Comparison of ENCODE assay signal across 26 mouse cellular contexts in the genomic region with DNA sequence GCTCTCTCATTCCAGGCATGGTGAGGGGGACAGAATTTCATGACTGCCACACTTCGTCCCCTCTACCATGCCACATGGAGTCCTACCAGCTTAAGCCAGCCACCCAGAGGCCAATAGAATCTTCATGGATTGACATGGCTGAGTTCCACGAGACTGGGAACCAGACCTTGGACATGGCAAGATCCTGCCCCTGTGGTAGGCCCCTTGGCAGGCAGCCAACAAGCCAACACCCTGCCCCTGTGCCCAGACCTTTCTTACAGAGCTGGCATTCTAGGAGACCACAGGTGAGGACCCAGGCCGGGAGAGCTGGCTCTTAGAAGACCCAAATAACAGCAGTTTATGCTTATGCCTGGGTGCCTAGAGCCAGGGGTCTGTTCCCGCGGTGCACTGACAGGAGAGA. TPM values are rescaled to one million over a fixed set of nuclear protein-coding genes. Genes with fewer than 3 reads are reported as not detected.
A peak's percentile ranks its signal among the peaks of the same experiment; 100 is the strongest.
DNase-seq lines count a peak whose midpoint lies in the region; ATAC-seq and TF ChIP-seq lines count a peak whose summit lies in the region.
"Had no signal": no experiment of that assay in that cellular context is flagged by ENCODE, and none has a peak within 500 bp of the region (broad histone marks: within the 10 kb centered on the region; RNA-seq: fewer than 3 reads in every experiment).

No protein-coding gene starts in this region.

- intact Hi-C loops in gastrocnemius, postnatal 14 days (cut with DNase I; ENCODE audit: low total_unique reads): no loop called here

- H3K4me3 ChIP-seq in intestine, embryonic 16.5 days (ENCODE audit: low read length): no peak overlapping the region
- no peak overlapping the region for H3K4me3 ChIP-seq in kidney, postnatal 0 days (replicated peaks; ENCODE audit: low read depth, low read length)
- H3K4me3 ChIP-seq in stomach, embryonic 14.5 days (ENCODE audit: low read depth, low read length): no peak overlapping the region
- H3K4me3 ChIP-seq in midbrain, embryonic 15.5 days: no peak overlapping the region
- H3K4me3 ChIP-seq: forebrain, embryonic 13.5 days; heart, adult 2 months; limb, embryonic 12.5 days; liver, embryonic 15.5 days; midbrain, embryonic 12.5 days; neural tube, embryonic 13.5 days had no signal

- TF ChIP-seq CTCF in kidney, postnatal 0 days (IDR thresholded peaks at IDR 0.05; ENCODE audit: low read depth): no peak

- no peaks in the 10 kb centered on the region for H3K9me3 ChIP-seq in intestine, embryonic 16.5 days (ENCODE audit: control insufficient read depth, low read length)
- H3K9me3 ChIP-seq in kidney, postnatal 0 days (replicated peaks; ENCODE audit: low read length): no peaks in the 10 kb centered on the region
- H3K9me3 ChIP-seq in stomach, embryonic 14.5 days (ENCODE audit: control insufficient read depth, low read depth, low read length): no peaks in the 10 kb centered on the region
- no peaks in the 10 kb centered on the region for H3K9me3 ChIP-seq in midbrain, embryonic 15.5 days
- H3K9me3 ChIP-seq: forebrain, embryonic 13.5 days; limb, embryonic 12.5 days; liver, embryonic 15.5 days; midbrain, embryonic 12.5 days; neural tube, embryonic 13.5 days had no signal

- peak overlapping the region; percentile 88 for H3K27ac ChIP-seq in intestine, embryonic 16.5 days (ENCODE audit: low read length)
- 0 out of 2 replicates have a peak overlapping the region, but pooled peaks have one; percentile 51 for H3K27ac ChIP-seq in kidney, postnatal 0 days
- peak overlapping the region; percentile 61; the same call in 1 of the 2 replicates for H3K27ac ChIP-seq in stomach, embryonic 14.5 days (ENCODE audit: low read length)
- H3K27ac ChIP-seq in midbrain, embryonic 15.5 days: no peak overlapping the region
- H3K27ac ChIP-seq: forebrain, embryonic 13.5 days; heart, adult 2 months; limb, embryonic 12.5 days; liver, embryonic 15.5 days; midbrain, embryonic 12.5 days; neural tube, embryonic 13.5 days had no signal

- H3K4me1 ChIP-seq in intestine, embryonic 16.5 days (ENCODE audit: control insufficient read depth, insufficient read depth, low read length): peaks cover 9% of the 10 kb centered on the region; the same call in 1 of the 2 replicates
- peaks cover 6% of the 10 kb centered on the region; the same call in 1 of the 2 replicates for H3K4me1 ChIP-seq in kidney, postnatal 0 days (replicated peaks; ENCODE audit: insufficient read depth, low read length)
- H3K4me1 ChIP-seq in stomach, embryonic 14.5 days (ENCODE audit: control insufficient read depth, insufficient read depth, low read length): peaks cover 4% of the 10 kb centered on the region; the same call in 1 of the 2 replicates
- no peaks in the 10 kb centered on the region for H3K4me1 ChIP-seq in midbrain, embryonic 15.5 days
- H3K4me1 ChIP-seq: forebrain, embryonic 13.5 days; limb, embryonic 12.5 days; midbrain, embryonic 12.5 days; neural tube, embryonic 13.5 days had no signal

- 48% methylated on average over 5 of the region's 5 CpGs for WGBS in intestine, embryonic 16.5 days
- WGBS in kidney, postnatal 0 days: 59% methylated on average over 5 of the region's 5 CpGs
- WGBS in stomach, embryonic 14.5 days: 51% methylated on average over 5 of the region's 5 CpGs
- 70% methylated on average over 5 of the region's 5 CpGs for WGBS in midbrain, embryonic 15.5 days

- peak overlapping the region; percentile 32; the same call in 1 of the 2 replicates for H3K4me2 ChIP-seq in intestine, embryonic 16.5 days (ENCODE audit: low read depth, low read length)
- no peak overlapping the region for H3K4me2 ChIP-seq in kidney, postnatal 0 days (ENCODE audit: low read length)
- no peak overlapping the region for H3K4me2 ChIP-seq in stomach, embryonic 14.5 days (replicated peaks; ENCODE audit: low read depth, low read length)
- no peak overlapping the region for H3K4me2 ChIP-seq in midbrain, embryonic 15.5 days
- H3K4me2 ChIP-seq: forebrain, embryonic 13.5 days; limb, embryonic 12.5 days; liver, embryonic 15.5 days; midbrain, embryonic 12.5 days; neural tube, embryonic 13.5 days had no signal

- ATAC-seq in intestine, embryonic 16.5 days: peak; percentile 26
- ATAC-seq in kidney, postnatal 0 days (replicated peaks; ENCODE audit: low FRiP score, low read depth): no peak
- no peak for ATAC-seq in stomach, embryonic 14.5 days (ENCODE audit: insufficient number of reproducible peaks, insufficient read depth, low FRiP score, low read depth)
- no peak for ATAC-seq in megakaryocyte progenitor cell, adult 5-6 weeks (replicated peaks; ENCODE audit: poor library complexity)
- no peak for ATAC-seq in midbrain, embryonic 15.5 days (replicated peaks)
- ATAC-seq: forebrain, embryonic 13.5 days had no signal

- H3K36me3 ChIP-seq in intestine, embryonic 16.5 days (ENCODE audit: control insufficient read depth, insufficient read depth, low read length): no peaks in the 10 kb centered on the region
- H3K36me3 ChIP-seq in kidney, postnatal 0 days (ENCODE audit: insufficient read depth, low read length): no peaks in the 10 kb centered on the region
- H3K36me3 ChIP-seq in stomach, embryonic 14.5 days (ENCODE audit: control insufficient read depth, insufficient read depth, low read length): no peaks in the 10 kb centered on the region
- no peaks in the 10 kb centered on the region for H3K36me3 ChIP-seq in midbrain, embryonic 15.5 days (replicated peaks)
- H3K36me3 ChIP-seq: limb, embryonic 12.5 days; liver, embryonic 15.5 days; midbrain, embryonic 12.5 days; neural tube, embryonic 13.5 days had no signal

- DNase-seq in kidney, adult 11 months: peak; percentile 57
- DNase-seq in kidney, adult 18-20 months: no peak
- DNase-seq in kidney, postnatal 0 days (ENCODE audit: low spot score): no peak
- DNase-seq in gastrocnemius, postnatal 14 days: no peak
- DNase-seq: cerebellum, adult 2 months; gastrocnemius, postnatal 10 days; heart, adult 2 months; right cerebral cortex, postnatal 14 days; thymus, postnatal 14 days had no signal

- H3K9ac ChIP-seq in intestine, embryonic 16.5 days (ENCODE audit: low read depth, low read length): peak overlapping the region; percentile 15; the same call in 1 of the 2 replicates
- H3K9ac ChIP-seq in kidney, postnatal 0 days (ENCODE audit: low read depth, low read length): no peak overlapping the region
- H3K9ac ChIP-seq in stomach, embryonic 14.5 days (replicated peaks; ENCODE audit: low read depth, low read length): no peak overlapping the region
- no peak overlapping the region for H3K9ac ChIP-seq in midbrain, embryonic 15.5 days
- H3K9ac ChIP-seq: forebrain, embryonic 13.5 days; limb, embryonic 12.5 days; liver, embryonic 15.5 days; midbrain, embryonic 12.5 days; neural tube, embryonic 13.5 days had no signal

- no peaks in the 10 kb centered on the region for H3K27me3 ChIP-seq in intestine, embryonic 16.5 days (replicated peaks; ENCODE audit: control insufficient read depth, insufficient read depth, low read length)
- no peaks in the 10 kb centered on the region for H3K27me3 ChIP-seq in kidney, postnatal 0 days (ENCODE audit: insufficient read depth, low read length)
- no peaks in the 10 kb centered on the region for H3K27me3 ChIP-seq in stomach, embryonic 14.5 days (ENCODE audit: control insufficient read depth, insufficient read depth, low read length)
- H3K27me3 ChIP-seq in midbrain, embryonic 15.5 days (replicated peaks): no peaks in the 10 kb centered on the region
- H3K27me3 ChIP-seq: forebrain, embryonic 13.5 days; liver, embryonic 15.5 days; neural tube, embryonic 13.5 days had no signal

RNA-seq across cellular contexts. Expression of a gene that starts 1.0 kb away (rescaled TPM):
- polyA plus RNA-seq in intestine, embryonic 16.5 days (2015; fragmentation: Nextera tagmentation; extraction: Ambion mirVana): 106 and 121 TPM in 2 replicates
- 15.9 and 17.7 TPM in 2 replicates for polyA plus RNA-seq in kidney, postnatal 0 days (2015; fragmentation: Nextera tagmentation; extraction: Ambion mirVana)
- 14.2 and 14.8 TPM in 2 replicates for polyA plus RNA-seq in stomach, embryonic 14.5 days (2014; fragmentation: Nextera tagmentation; extraction: Ambion mirVana)
- not detected in 2 replicates for total RNA-seq in megakaryocyte progenitor cell, adult 5-6 weeks (2015)
- total RNA-seq in megakaryocyte progenitor cell, adult 5-6 weeks (2017): not detected in 2 replicates
- polyA plus RNA-seq in midbrain, embryonic 15.5 days (2015; fragmentation: Nextera tagmentation; extraction: Ambion mirVana): 0.58 TPM in 1 of 2 replicates, not detected in the other
- not detected for total RNA-seq in gastrocnemius, postnatal 14 days (2021)
- total RNA-seq: CH12.LX; common myeloid progenitor, adult 5-6 weeks; gastrocnemius, postnatal 10 days; heart, adult 2 months; left cerebral cortex, adult 8-10 months had no signal
- polyA plus RNA-seq: cerebellum, adult 2 months; embryonic facial prominence, embryonic 11.5 days; frontal cortex, adult 2 months; heart, postnatal 0 days; hindbrain, embryonic 11.5 days; limb, embryonic 12.5 days; midbrain, embryonic 12.5 days; neural tube, embryonic 13.5 days; testis, adult 2 months had no signal

RNA-seq across cellular contexts. Expression of a gene that starts 6.8 kb away (rescaled TPM):
- polyA plus RNA-seq in intestine, embryonic 16.5 days (2015; fragmentation: Nextera tagmentation; extraction: Ambion mirVana): 16.3 and 17.1 TPM in 2 replicates
- 10.2 and 10.8 TPM in 2 replicates for polyA plus RNA-seq in kidney, postnatal 0 days (2015; fragmentation: Nextera tagmentation; extraction: Ambion mirVana)
- 6.6 and 6.8 TPM in 2 replicates for polyA plus RNA-seq in stomach, embryonic 14.5 days (2014; fragmentation: Nextera tagmentation; extraction: Ambion mirVana)
- total RNA-seq in megakaryocyte progenitor cell, adult 5-6 weeks (2015): 8.3 and 9.5 TPM in 2 replicates
- 19.6 and 26.9 TPM in 2 replicates for total RNA-seq in megakaryocyte progenitor cell, adult 5-6 weeks (2017)
- 0.64 and 0.75 TPM in 2 replicates for polyA plus RNA-seq in midbrain, embryonic 15.5 days (2015; fragmentation: Nextera tagmentation; extraction: Ambion mirVana)
- 1 to 10 TPM; 3.4 to 3.5 TPM for total RNA-seq in gastrocnemius, postnatal 14 days (2021)

RNA-seq across cellular contexts. Expression of a gene that starts 52.1 kb away (rescaled TPM):
- polyA plus RNA-seq in intestine, embryonic 16.5 days (2015; fragmentation: Nextera tagmentation; extraction: Ambion mirVana): 4.4 and 4.6 TPM in 2 replicates
- 3.1 and 3.5 TPM in 2 replicates for polyA plus RNA-seq in kidney, postnatal 0 days (2015; fragmentation: Nextera tagmentation; extraction: Ambion mirVana)
- polyA plus RNA-seq in stomach, embryonic 14.5 days (2014; fragmentation: Nextera tagmentation; extraction: Ambion mirVana): 3.0 and 3.2 TPM in 2 replicates
- total RNA-seq in megakaryocyte progenitor cell, adult 5-6 weeks (2015): 1.9 and 3.9 TPM in 2 replicates
- 8.6 and 8.9 TPM in 2 replicates for total RNA-seq in megakaryocyte progenitor cell, adult 5-6 weeks (2017)
- polyA plus RNA-seq in midbrain, embryonic 15.5 days (2015; fragmentation: Nextera tagmentation; extraction: Ambion mirVana): 2.4 and 2.8 TPM in 2 replicates
- 1 to 10 TPM; 7.3 to 8.9 TPM for total RNA-seq in gastrocnemius, postnatal 14 days (2021)
